Mouse (Mus musculus): ENCODE measurements around the gene Klhdc9. TPM values are rescaled to one million over a fixed set of nuclear protein-coding genes. Genes with fewer than 3 reads are reported as not detected.

Gene Klhdc9
- polyA plus RNA-seq (2017; shearing (Covaris generic)), result not detected

GRCm38 (mm10) chr1:171360656-171361055 is at the start of gene Klhdc9:
Gene Klhdc9, minus strand, starts transcription at chr1:171360798.

DNA sequence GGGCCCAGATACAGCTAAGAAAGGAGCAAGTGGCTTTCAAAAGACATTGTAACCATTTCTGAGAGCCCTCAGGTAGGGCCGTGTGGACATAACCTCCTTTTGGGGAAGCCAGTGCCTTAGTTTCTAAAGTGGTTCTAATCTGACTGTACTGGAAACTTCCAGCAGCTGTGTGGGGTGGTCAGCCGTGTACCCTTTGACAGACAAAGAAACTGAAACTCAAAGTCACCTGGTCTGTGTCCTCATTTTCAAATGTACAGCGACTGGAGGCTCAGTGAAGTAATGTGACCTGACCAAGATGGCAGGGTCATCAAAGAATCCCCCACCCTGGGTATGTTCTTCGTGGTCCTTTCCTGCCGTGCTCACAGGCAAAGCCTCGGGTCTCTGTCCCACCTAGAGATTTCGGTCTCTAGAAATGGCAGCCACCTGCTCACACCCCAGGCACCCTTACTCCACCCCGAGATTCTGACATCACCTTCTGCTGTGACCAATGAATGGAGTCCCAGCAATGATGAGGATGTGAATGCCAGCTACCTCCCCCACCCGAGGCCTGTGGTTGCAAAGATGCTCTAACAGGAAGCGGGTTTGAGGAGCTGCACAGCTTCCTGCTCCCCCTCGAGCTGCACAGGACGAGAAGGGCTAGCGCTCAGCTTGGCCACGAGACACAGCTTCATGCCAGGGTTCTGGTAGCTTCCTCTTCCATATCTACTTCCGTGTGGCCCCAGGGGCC is 27.9 kb upstream of the Klhdc9 start, which contains the start of gene Arhgap30:
Gene Arhgap30 (plus strand): TSS at position 579 of the 727 bp plus-strand sequence.

GRCm38 (mm10) chr1:171369845-171370556 is 9.4 kb upstream of the Klhdc9 start, which contains the start of gene Nectin4:
Gene Nectin4, plus strand, starts transcription at chr1:171370099.

GRCm38 (mm10) chr1:171345225-171346094 is 15.1 kb downstream of the Klhdc9 start, which contains the start of the genes Nit1 and Pfdn2:
Gene Nit1, minus strand, starts transcription at chr1:171345646.
Gene Pfdn2, plus strand, starts transcription at chr1:171345670.

GRCm38 (mm10) chr1:171328839-171329432 is 31.7 kb downstream of the Klhdc9 start, which contains the start of gene Dedd:
Gene Dedd, plus strand, starts transcription at chr1:171329145.

Other genes with a start within 250 kb of the Klhdc9 start
- 2.0 TPM for gene Cfap126, start 246.9 kb downstream of the Klhdc9 start, polyA plus RNA-seq (2017; shearing (Covaris generic))
- 179 TPM for gene Sdhc, start 210.2 kb downstream of the Klhdc9 start, polyA plus RNA-seq (2017; shearing (Covaris generic))
- not detected for gene Mpz, start 210.1 kb downstream of the Klhdc9 start, polyA plus RNA-seq (2017; shearing (Covaris generic))
- not detected for gene Pcp4l1, start 164.5 kb downstream of the Klhdc9 start, polyA plus RNA-seq (2017; shearing (Covaris generic))
- 0.61 TPM for gene Nr1i3, start 146.8 kb downstream of the Klhdc9 start, polyA plus RNA-seq (2017; shearing (Covaris generic))
- gene Tomm40l, start 138.3 kb downstream of the Klhdc9 start, polyA plus RNA-seq (2017; shearing (Covaris generic)), result 45.0 TPM
- gene Apoa2, start 135.7 kb downstream of the Klhdc9 start, polyA plus RNA-seq (2017; shearing (Covaris generic)), result 0.62 TPM
- gene Fcer1g, start 126.4 kb downstream of the Klhdc9 start, polyA plus RNA-seq (2017; shearing (Covaris generic)), result 7.1 TPM
- not detected for gene Adamts4, start 110.4 kb downstream of the Klhdc9 start, polyA plus RNA-seq (2017; shearing (Covaris generic))
- gene Ndufs2, start 109.4 kb downstream of the Klhdc9 start, polyA plus RNA-seq (2017; shearing (Covaris generic)), result 197 TPM
- gene B4galt3, start 90.5 kb downstream of the Klhdc9 start, polyA plus RNA-seq (2017; shearing (Covaris generic)), result 51.6 TPM
- 89.0 TPM for gene Ppox, start 79.6 kb downstream of the Klhdc9 start, polyA plus RNA-seq (2017; shearing (Covaris generic))
- gene Usp21, start 72.8 kb downstream of the Klhdc9 start, polyA plus RNA-seq (2017; shearing (Covaris generic)), result 51.7 TPM
- 77.9 TPM for gene Ufc1, start 65.8 kb downstream of the Klhdc9 start, polyA plus RNA-seq (2017; shearing (Covaris generic))
- gene Dedd, start 31.7 kb downstream of the Klhdc9 start, polyA plus RNA-seq (2017; shearing (Covaris generic)), result 38.2 TPM
- 56.6 TPM for gene Nit1, start 15.2 kb downstream of the Klhdc9 start, polyA plus RNA-seq (2017; shearing (Covaris generic))
- 123 TPM for gene Pfdn2, start 15.1 kb downstream of the Klhdc9 start, polyA plus RNA-seq (2017; shearing (Covaris generic))
- not detected for gene Nectin4, start 9.3 kb upstream of the Klhdc9 start, polyA plus RNA-seq (2017; shearing (Covaris generic))
- 258 TPM for gene Arhgap30, start 28.2 kb upstream of the Klhdc9 start, polyA plus RNA-seq (2017; shearing (Covaris generic))
- 102 TPM for gene Usf1, start 50.5 kb upstream of the Klhdc9 start, polyA plus RNA-seq (2017; shearing (Covaris generic))
- 5.9 TPM for gene Tstd1, start 58.1 kb upstream of the Klhdc9 start, polyA plus RNA-seq (2017; shearing (Covaris generic))
- 0.93 TPM for gene F11r, start 76.7 kb upstream of the Klhdc9 start, polyA plus RNA-seq (2017; shearing (Covaris generic))
- gene Alyref2, start 142.7 kb upstream of the Klhdc9 start, polyA plus RNA-seq (2017; shearing (Covaris generic)), result 9.7 TPM
- not detected for gene Itln1, start 174.5 kb upstream of the Klhdc9 start, polyA plus RNA-seq (2017; shearing (Covaris generic))
- gene Cd244a, start 198.4 kb upstream of the Klhdc9 start, polyA plus RNA-seq (2017; shearing (Covaris generic)), result 0.69 TPM
- gene Ly9, start 246.6 kb upstream of the Klhdc9 start, polyA plus RNA-seq (2017; shearing (Covaris generic)), result 162 TPM